Mouse (Mus musculus) midbrain, embryonic 11.5 days (tissue): ENCODE results near the gene Mink1. TPM values are rescaled to one million over a fixed set of nuclear protein-coding genes. Genes with fewer than 3 reads are reported as not detected.

Experiments
- ATAC-seq: fragments of 200-750 bp; cut with Nextera tagmentation; 2 replicates; pipeline ENCODE4 v1.8.0; 2017; ENCODE audit warnings: moderate TSS enrichment, moderate library complexity; ENCODE audit not compliant: low FRiP score
- DNase-seq: peaks from one replicate; pipeline ENCODE4 v3.0.0; 2015; ENCODE audit warnings: low spot score; ENCODE audit errors: missing footprints
- H3K27ac ChIP-seq: fragments of 300-500 bp; sonication (generic); 2 replicates; pipeline ENCODE4 v1.5.1; 2014; ENCODE audit warnings: low read depth, low read length
- H3K27me3 ChIP-seq: fragments of 300-500 bp; sonication (generic); 2 replicates; pipeline ENCODE4 v1.6.1; 2014; ENCODE audit warnings: mild to moderate bottlenecking, low read length, moderate library complexity, mixed read lengths; ENCODE audit not compliant: control insufficient read depth, insufficient read depth
- H3K36me3 ChIP-seq: fragments of 300-500 bp; sonication (generic); 2 replicates; pipeline ENCODE4 v1.6.1; 2014; ENCODE audit warnings: mild to moderate bottlenecking, low read length, moderate library complexity, mixed read lengths; ENCODE audit not compliant: control insufficient read depth, insufficient read depth
- H3K4me1 ChIP-seq: fragments of 300-500 bp; sonication (generic); 2 replicates; pipeline ENCODE4 v1.6.1; 2014; ENCODE audit warnings: low read length; ENCODE audit not compliant: control insufficient read depth, insufficient read depth
- H3K4me2 ChIP-seq: fragments of 300-500 bp; sonication (generic); 2 replicates; pipeline ENCODE4 v1.6.1; 2014; ENCODE audit warnings: mild to moderate bottlenecking, moderate library complexity
- H3K4me3 ChIP-seq: fragments of 300-500 bp; sonication (generic); 2 replicates; pipeline ENCODE4 v1.5.1; 2014; ENCODE audit warnings: low read depth, low read length
- H3K9ac ChIP-seq: fragments of 300-500 bp; sonication (generic); 2 replicates; pipeline ENCODE4 v1.6.1; 2014; ENCODE audit warnings: low read length
- H3K9me3 ChIP-seq: fragments of 300-500 bp; sonication (generic); 2 replicates; pipeline ENCODE4 v1.6.1; 2016; ENCODE audit warnings: low read length; ENCODE audit not compliant: control insufficient read depth
- WGBS: fragments of 180-500 bp; shearing (Covaris S2); extraction: QIAGEN DNeasy Blood & Tissue Kit; methylation state at CpG from one replicate; pipeline ENCODE4 v1.1.7; 2014; 5-methylcytosine and 5-hydroxymethylcytosine counted together
- polyA plus RNA-seq: library from polyadenylated mRNA; unstranded; fragments of >200 nt; fragmentation: Nextera tagmentation; extraction: Ambion mirVana; gene quantifications from 2 replicates; pipeline ENCODE4 v1.2.1, GENCODE M21; 2014

Gene Mink1
- polyA plus RNA-seq, 1 experiment from 2014 or later = 12.9 TPM

- ATAC-seq (no peak), DNase-seq (no peak)
- 89% methylated on average over 4 of the region's 4 CpGs for WGBS
- Histone ChIP-seq H3K9ac (no peak overlapping the region), H3K9me3 (no peaks in the 10 kb centered on the region), H3K4me1 (peaks cover 9% of the 10 kb centered on the region; the same call in 1 of the 2 replicates), H3K4me3 (no peak overlapping the region), H3K27me3 (peaks cover 3% of the 10 kb centered on the region; the same call in 1 of the 2 replicates), H3K36me3 (peaks cover 14% of the 10 kb centered on the region), H3K4me2 (no peak overlapping the region), H3K27ac (no peak overlapping the region)
Measured at GRCm38 (mm10) chr11:70610752-70611151, 48.1 kb downstream of the Mink1 start.

DNA sequence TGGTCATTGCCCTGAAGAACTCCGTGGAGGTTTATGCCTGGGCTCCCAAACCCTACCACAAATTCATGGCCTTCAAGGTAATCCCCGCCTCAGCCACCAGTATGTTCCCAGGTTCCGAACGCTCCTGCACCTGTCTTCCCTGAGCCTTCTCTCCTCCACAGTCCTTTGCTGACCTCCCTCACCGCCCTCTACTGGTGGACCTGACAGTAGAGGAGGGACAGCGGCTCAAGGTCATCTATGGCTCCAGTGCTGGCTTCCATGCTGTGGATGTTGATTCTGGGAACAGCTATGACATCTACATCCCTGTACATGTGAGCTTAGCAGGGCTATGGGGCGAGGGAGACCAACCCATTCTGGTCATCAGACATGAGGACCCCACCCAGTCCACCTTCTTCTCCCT, 49.8 kb downstream of the Mink1 start:
- Histone ChIP-seq H3K27me3 (peaks cover 3% of the 10 kb centered on the region), H3K4me2 (no peak overlapping the region)
- WGBS = 78% methylated on average over 7 of the region's 7 CpGs

GRCm38 (mm10) chr11:70615074-70615473, 52.4 kb downstream of the Mink1 start:
- peak; percentile 59; the same call in 1 of the 2 replicates for ATAC-seq
- H3K27ac ChIP-seq = no peak overlapping the region
- WGBS = 1% methylated on average over 17 of the region's 17 CpGs
- peak overlapping the region; percentile 28 for H3K4me3 ChIP-seq
- peak overlapping the region; percentile 48; the same call in 1 of the 2 replicates for H3K9ac ChIP-seq
- H3K4me1 ChIP-seq = peaks cover 9% of the 10 kb centered on the region; the same call in 1 of the 2 replicates
- 0 out of 2 replicates have a peak, but pooled peaks cover 2% of the 10 kb centered on the region for H3K36me3 ChIP-seq
- H3K4me2 ChIP-seq = peak overlapping the region; percentile 58
- peaks cover 3% of the 10 kb centered on the region for H3K27me3 ChIP-seq
- H3K9me3 ChIP-seq = no peaks in the 10 kb centered on the region
- DNase-seq = peak; percentile 90

More for the DNA sequence above, 49.8 kb downstream of the Mink1 start:
- Histone ChIP-seq H3K9ac (no peak overlapping the region), H3K27ac (no peak overlapping the region), H3K4me1 (peaks cover 9% of the 10 kb centered on the region; the same call in 1 of the 2 replicates), H3K9me3 (no peaks in the 10 kb centered on the region), H3K36me3 (peaks cover 14% of the 10 kb centered on the region), H3K4me3 (no peak overlapping the region)
- no peak for DNase-seq
- ATAC-seq = no peak

GRCm38 (mm10) chr11:70615516-70616093, 52.9 kb downstream of the Mink1 start, which contains the start of gene 4930544D05Rik:
Gene 4930544D05Rik, plus strand, starts transcription at chr11:70615848.
- H3K27me3 ChIP-seq = peaks cover 3% of the 10 kb centered on the region
- DNase-seq (no peak), ATAC-seq (no peak)
- 12% methylated on average over 21 of the region's 21 CpGs for WGBS
- H3K4me3 ChIP-seq = peak within 1 kb of the TSS; percentile 28
- H3K27ac ChIP-seq = no peak within 1 kb of the TSS
- peaks cover 9% of the 10 kb centered on the region; the same call in 1 of the 2 replicates for H3K4me1 ChIP-seq
- H3K36me3 ChIP-seq = no peaks in the 10 kb centered on the region
- H3K9me3 ChIP-seq = no peaks in the 10 kb centered on the region
- peak within 1 kb of the TSS; percentile 48; the same call in 1 of the 2 replicates for H3K9ac ChIP-seq
- peak within 1 kb of the TSS; percentile 58 for H3K4me2 ChIP-seq

DNA sequence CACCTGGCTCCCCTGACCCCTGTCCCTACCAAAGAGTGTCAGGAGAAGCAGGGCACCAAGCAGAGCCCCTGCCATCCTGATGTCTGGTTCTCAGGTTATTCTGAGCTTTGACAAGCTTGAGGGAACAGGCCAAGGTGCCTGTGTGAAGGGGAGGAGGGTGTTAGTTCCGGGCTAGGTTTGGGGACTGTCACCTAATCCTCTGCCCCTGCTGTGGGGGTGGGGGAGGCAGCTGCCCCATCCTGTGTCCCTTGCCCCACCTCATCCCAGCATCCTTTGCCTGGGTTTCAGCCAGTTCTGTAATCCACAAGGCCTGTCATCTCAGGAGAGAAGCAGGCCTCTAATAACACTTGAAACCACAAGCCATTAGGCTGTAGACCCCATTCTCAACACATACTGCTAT, 56.4 kb downstream of the Mink1 start, which contains the start of gene Chrne:
Gene Chrne, minus strand, starts transcription at position 116 of the 400 bp plus-strand sequence.
- Histone ChIP-seq H3K27ac (no peak within 1 kb of the TSS), H3K27me3 (peaks cover 3% of the 10 kb centered on the region), H3K36me3 (no peaks in the 10 kb centered on the region), H3K9me3 (no peaks in the 10 kb centered on the region), H3K9ac (no peak within 1 kb of the TSS), H3K4me2 (no peak within 1 kb of the TSS), H3K4me1 (peaks cover 9% of the 10 kb centered on the region; the same call in 1 of the 2 replicates), H3K4me3 (no peak within 1 kb of the TSS)
- DNase-seq = no peak
- no peak for ATAC-seq
- 36% methylated on average over 1 of the region's 1 CpGs for WGBS

DNA sequence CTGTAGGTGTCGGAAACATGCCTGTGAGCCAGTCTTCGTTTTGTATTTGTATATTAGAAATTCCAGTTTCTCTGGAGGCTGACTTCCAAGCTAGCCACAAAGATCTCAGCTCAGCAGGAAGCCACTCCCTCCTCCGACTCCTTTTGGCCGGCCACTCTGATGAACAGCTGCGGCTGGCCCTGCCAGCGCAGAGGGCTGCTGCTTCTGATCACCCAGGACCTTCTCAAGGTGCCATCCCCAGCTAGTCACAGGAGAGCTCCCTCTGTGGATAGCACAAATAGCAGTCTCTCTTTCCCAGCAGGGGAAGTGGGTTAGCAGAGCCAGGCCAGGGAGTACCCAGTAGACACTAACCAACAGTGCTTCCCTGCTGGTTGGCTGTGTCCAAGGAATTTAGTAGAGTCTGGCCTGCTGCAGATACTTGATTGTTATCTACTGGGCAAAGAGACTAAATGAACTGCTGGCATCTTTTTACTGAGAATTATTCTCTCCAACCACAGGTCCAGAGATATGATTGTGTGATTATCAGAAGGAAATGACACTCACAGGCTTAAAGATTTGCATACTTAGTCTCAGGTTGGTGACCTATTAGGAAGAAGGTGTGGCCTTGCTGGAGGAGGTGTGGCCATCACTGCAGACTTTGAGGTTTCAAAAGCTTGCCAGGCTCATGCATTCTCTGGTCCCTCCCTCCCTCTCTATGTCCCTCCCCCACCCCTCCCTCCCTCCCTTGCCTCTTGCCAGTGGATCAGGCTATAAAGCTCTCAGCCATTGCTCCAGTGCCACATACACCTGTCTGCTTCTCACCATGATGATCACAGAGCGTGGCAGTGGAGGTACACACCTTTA, 59.5 kb downstream of the Mink1 start:
- no peak for DNase-seq
- WGBS = 43% methylated on average over 7 of the region's 7 CpGs
- Histone ChIP-seq H3K36me3 (no peaks in the 10 kb centered on the region), H3K4me2 (no peak overlapping the region), H3K9ac (no peak overlapping the region), H3K4me3 (no peak overlapping the region), H3K27ac (no peak overlapping the region), H3K27me3 (no peaks in the 10 kb centered on the region), H3K4me1 (no peaks in the 10 kb centered on the region), H3K9me3 (no peaks in the 10 kb centered on the region)
- ATAC-seq = no peak

- ATAC-seq (no peak), DNase-seq (no peak)
- no peaks in the 10 kb centered on the region for H3K27me3 ChIP-seq
- H3K27ac ChIP-seq = no peak overlapping the region
- H3K9me3 ChIP-seq = no peaks in the 10 kb centered on the region
- whole genome bisulfite sequencing = 88% methylated on average over 10 of the region's 10 CpGs
- H3K4me1 ChIP-seq = no peaks in the 10 kb centered on the region
- H3K9ac ChIP-seq = no peak overlapping the region
- H3K4me2 ChIP-seq = no peak overlapping the region
- H3K36me3 ChIP-seq = no peaks in the 10 kb centered on the region
- no peak overlapping the region for H3K4me3 ChIP-seq
Measured at GRCm38 (mm10) chr11:70623053-70623742, 60.5 kb downstream of the Mink1 start.

DNA sequence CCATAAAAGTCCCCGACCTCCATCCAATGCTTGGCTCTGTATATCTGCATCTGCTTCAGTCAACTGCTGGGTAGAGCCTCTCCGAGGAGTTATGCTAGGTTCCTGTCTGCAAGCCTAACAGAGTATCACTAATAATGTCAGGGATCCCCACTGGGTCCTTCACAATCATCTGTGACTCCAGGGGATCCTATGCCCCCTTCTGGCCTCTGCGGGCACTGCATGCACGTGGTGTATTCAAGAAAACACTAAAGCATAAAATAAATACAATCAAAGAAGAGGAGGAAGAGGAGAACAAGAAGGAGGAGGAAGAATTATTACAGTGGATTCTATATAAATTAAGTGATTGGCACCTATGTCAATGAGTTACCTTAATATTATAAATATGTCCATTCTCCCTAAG, 62.8 kb downstream of the Mink1 start:
- WGBS = 49% methylated on average over 4 of the region's 4 CpGs
- Histone ChIP-seq H3K27ac (no peak overlapping the region), H3K36me3 (no peaks in the 10 kb centered on the region), H3K4me1 (no peaks in the 10 kb centered on the region), H3K9me3 (no peaks in the 10 kb centered on the region), H3K9ac (no peak overlapping the region), H3K4me2 (no peak overlapping the region), H3K27me3 (no peaks in the 10 kb centered on the region), H3K4me3 (no peak overlapping the region)
- no peak for ATAC-seq
- DNase-seq = peak; percentile 94
